Mouse (Mus musculus): ENCODE results near the gene Csrp2. TPM values are rescaled to one million over a fixed set of nuclear protein-coding genes. Genes with fewer than 3 reads are reported as not detected.

Gene Csrp2
- total and polyA plus RNA-seq, 2 experiments from 2014 or later = 193 to 375 TPM

GRCm38 (mm10) chr10:110921890-110922289 lies 2.3 kb downstream of the Csrp2 start:
- peak overlapping the region; percentile 96 for H3K4me2 ChIP-seq (ENCODE audit: low read depth, low read length)
- no peak for DNase-seq (ENCODE audit: low spot score)
- 48% methylated on average over 3 of the region's 3 CpGs for WGBS
- H3K27me3 ChIP-seq (ENCODE audit: control insufficient read depth, insufficient read depth, low read length) = no peaks in the 10 kb centered on the region
- H3K36me3 ChIP-seq (replicated peaks; ENCODE audit: control insufficient read depth, insufficient read depth, low read length) = no peaks in the 10 kb centered on the region
- H3K4me1 ChIP-seq (ENCODE audit: control insufficient read depth, insufficient read depth) = peaks cover 47% of the 10 kb centered on the region
- no peak for ATAC-seq (ENCODE audit: insufficient read depth, low read depth)
- TF ChIP-seq CTCF (IDR thresholded peaks at IDR 0.05; ENCODE audit: low read depth) (no peak), EP300 (IDR thresholded peaks at IDR 0.05; ENCODE audit: low read depth) (no peak)
- H3K9ac ChIP-seq (replicated peaks; ENCODE audit: low read depth, low read length) = 0 out of 2 replicates have a peak overlapping the region, but pooled peaks have one; percentile 89
- H3K4me3 ChIP-seq (ENCODE audit: low read depth, low read length) = peak overlapping the region; percentile 82
- H3K27ac ChIP-seq (ENCODE audit: low read depth) = peak overlapping the region; percentile 2; the same call in 1 of the 2 replicates
- H3K9me3 ChIP-seq (replicated peaks; ENCODE audit: control insufficient read depth, low read length) = no peaks in the 10 kb centered on the region

- Histone ChIP-seq H3K27me3 (ENCODE audit: control insufficient read depth, insufficient read depth, low read length) (no peaks in the 10 kb centered on the region), H3K4me1 (ENCODE audit: control insufficient read depth, insufficient read depth) (peaks cover 54% of the 10 kb centered on the region), H3K9me3 (replicated peaks; ENCODE audit: control insufficient read depth, low read length) (no peaks in the 10 kb centered on the region), H3K4me3 (ENCODE audit: low read depth, low read length) (peak overlapping the region; percentile 82), H3K36me3 (replicated peaks; ENCODE audit: control insufficient read depth, insufficient read depth, low read length) (no peaks in the 10 kb centered on the region), H3K4me2 (ENCODE audit: low read depth, low read length) (peak overlapping the region; percentile 96), H3K27ac (ENCODE audit: low read depth) (no peak overlapping the region), H3K9ac (replicated peaks; ENCODE audit: low read depth, low read length) (no peak overlapping the region)
- 52% methylated on average over 9 of the region's 9 CpGs for WGBS
- ATAC-seq (ENCODE audit: insufficient read depth, low read depth) (no peak), DNase-seq (ENCODE audit: low spot score) (no peak)
- TF ChIP-seq CTCF (IDR thresholded peaks at IDR 0.05; ENCODE audit: low read depth) (no peak), EP300 (IDR thresholded peaks at IDR 0.05; ENCODE audit: low read depth) (no peak)
Observed at GRCm38 (mm10) chr10:110922612-110923011, 3.0 kb downstream of the Csrp2 start.

GRCm38 (mm10) chr10:110927491-110927890 lies 7.9 kb downstream of the Csrp2 start:
- peak overlapping the region; percentile 48 for H3K4me2 ChIP-seq (ENCODE audit: low read depth, low read length)
- H3K36me3 ChIP-seq (replicated peaks; ENCODE audit: control insufficient read depth, insufficient read depth, low read length) = no peaks in the 10 kb centered on the region
- no peaks in the 10 kb centered on the region for H3K9me3 ChIP-seq (replicated peaks; ENCODE audit: control insufficient read depth, low read length)
- no peaks in the 10 kb centered on the region for H3K27me3 ChIP-seq (ENCODE audit: control insufficient read depth, insufficient read depth, low read length)
- peak overlapping the region; percentile 76 for H3K27ac ChIP-seq (ENCODE audit: low read depth)
- TF ChIP-seq CTCF (IDR thresholded peaks at IDR 0.05; ENCODE audit: low read depth) = no peak
- TF ChIP-seq EP300 (IDR thresholded peaks at IDR 0.05; ENCODE audit: low read depth) = no peak
- H3K4me3 ChIP-seq (ENCODE audit: low read depth, low read length) = peak overlapping the region; percentile 5; the same call in 1 of the 2 replicates
- peaks cover 71% of the 10 kb centered on the region for H3K4me1 ChIP-seq (ENCODE audit: control insufficient read depth, insufficient read depth)
- WGBS = 16% methylated on average over 11 of the region's 11 CpGs
- DNase-seq (ENCODE audit: low spot score) (peak; percentile 84), ATAC-seq (ENCODE audit: insufficient read depth, low read depth) (peak; percentile 68)
- peak overlapping the region; percentile 14; the same call in 1 of the 2 replicates for H3K9ac ChIP-seq (replicated peaks; ENCODE audit: low read depth, low read length)

- peak overlapping the region; percentile 40 for H3K27ac ChIP-seq (ENCODE audit: low read depth)
- peaks cover 63% of the 10 kb centered on the region for H3K4me1 ChIP-seq (ENCODE audit: control insufficient read depth, insufficient read depth)
- DNase-seq (ENCODE audit: low spot score) = no peak
- 25% methylated on average over 4 of the region's 4 CpGs for WGBS
- H3K9ac ChIP-seq (replicated peaks; ENCODE audit: low read depth, low read length) = no peak overlapping the region
- no peaks in the 10 kb centered on the region for H3K9me3 ChIP-seq (replicated peaks; ENCODE audit: control insufficient read depth, low read length)
- no peak for ATAC-seq (ENCODE audit: insufficient read depth, low read depth)
- H3K27me3 ChIP-seq (ENCODE audit: control insufficient read depth, insufficient read depth, low read length) = no peaks in the 10 kb centered on the region
- no peaks in the 10 kb centered on the region for H3K36me3 ChIP-seq (replicated peaks; ENCODE audit: control insufficient read depth, insufficient read depth, low read length)
- H3K4me2 ChIP-seq (ENCODE audit: low read depth, low read length) = no peak overlapping the region
- no peak overlapping the region for H3K4me3 ChIP-seq (ENCODE audit: low read depth, low read length)
- TF ChIP-seq CTCF (IDR thresholded peaks at IDR 0.05; ENCODE audit: low read depth) (no peak), EP300 (IDR thresholded peaks at IDR 0.05; ENCODE audit: low read depth) (no peak)
Observed at GRCm38 (mm10) chr10:110929756-110930155, 10.2 kb downstream of the Csrp2 start.

- Histone ChIP-seq H3K27me3 (ENCODE audit: control insufficient read depth, insufficient read depth, low read length) (no peaks in the 10 kb centered on the region), H3K4me3 (ENCODE audit: low read depth, low read length) (peak overlapping the region; percentile 21; the same call in 1 of the 2 replicates), H3K36me3 (replicated peaks; ENCODE audit: control insufficient read depth, insufficient read depth, low read length) (0 out of 2 replicates have a peak, but pooled peaks cover 5% of the 10 kb centered on the region), H3K9me3 (replicated peaks; ENCODE audit: control insufficient read depth, low read length) (no peaks in the 10 kb centered on the region), H3K9ac (replicated peaks; ENCODE audit: low read depth, low read length) (no peak overlapping the region), H3K27ac (ENCODE audit: low read depth) (peak overlapping the region; percentile 7), H3K4me2 (ENCODE audit: low read depth, low read length) (peak overlapping the region; percentile 32), H3K4me1 (ENCODE audit: control insufficient read depth, insufficient read depth) (peaks cover 49% of the 10 kb centered on the region)
- no peak for DNase-seq (ENCODE audit: low spot score)
- TF ChIP-seq EP300 (IDR thresholded peaks at IDR 0.05; ENCODE audit: low read depth) = no peak
- no peak for TF ChIP-seq CTCF (IDR thresholded peaks at IDR 0.05; ENCODE audit: low read depth)
- ATAC-seq (ENCODE audit: insufficient read depth, low read depth) = no peak
- WGBS = 58% methylated on average over 13 of the region's 13 CpGs
Observed at GRCm38 (mm10) chr10:110931161-110931912, 11.7 kb downstream of the Csrp2 start.
